Mouse (Mus musculus): ENCODE measurements at regions not wholly inside any gene's neighbourhood (a gene's known extent, or its start where the extent isn't known, plus 50 kb on each side); places are given as distances from the start of the nearest gene placed in this dataset.

DNA sequence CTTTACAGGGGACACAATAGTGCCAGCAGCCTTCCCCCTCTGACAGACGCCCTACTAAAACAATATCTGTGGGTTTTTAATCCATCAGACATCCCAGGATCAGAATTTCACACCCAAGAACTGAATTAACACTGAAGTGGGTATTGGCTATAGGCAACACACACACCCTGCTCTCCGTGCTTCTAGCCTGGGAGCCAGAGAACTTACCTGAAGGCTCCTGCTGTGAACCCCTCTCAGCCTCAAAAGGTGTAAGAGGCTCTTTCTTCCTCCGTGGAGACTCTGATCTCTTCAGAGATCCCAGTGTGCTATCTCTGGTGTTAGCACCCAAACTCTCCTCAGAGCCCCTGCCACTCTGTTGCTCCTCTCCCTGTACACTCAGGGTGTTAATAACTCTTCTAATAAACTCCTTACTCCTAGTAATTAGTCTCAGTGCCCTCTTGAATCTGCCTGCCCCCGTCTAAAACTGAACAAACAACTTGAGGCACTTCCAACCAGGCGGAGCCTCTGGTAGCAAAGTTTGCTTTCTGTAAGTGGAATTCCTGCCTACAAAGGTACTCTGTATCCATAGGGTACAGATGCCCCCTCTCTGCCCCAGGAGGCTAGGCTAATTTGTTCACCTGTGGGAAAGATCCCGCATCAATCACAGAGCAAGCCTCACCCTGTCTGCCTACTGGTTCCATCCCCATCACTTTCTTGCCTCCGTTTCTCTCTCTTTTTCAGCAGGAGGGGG lies 452.9 kb upstream of the Fam19a5 start:
- no peak for DNase-seq (ENCODE audit: low read depth)

DNA sequence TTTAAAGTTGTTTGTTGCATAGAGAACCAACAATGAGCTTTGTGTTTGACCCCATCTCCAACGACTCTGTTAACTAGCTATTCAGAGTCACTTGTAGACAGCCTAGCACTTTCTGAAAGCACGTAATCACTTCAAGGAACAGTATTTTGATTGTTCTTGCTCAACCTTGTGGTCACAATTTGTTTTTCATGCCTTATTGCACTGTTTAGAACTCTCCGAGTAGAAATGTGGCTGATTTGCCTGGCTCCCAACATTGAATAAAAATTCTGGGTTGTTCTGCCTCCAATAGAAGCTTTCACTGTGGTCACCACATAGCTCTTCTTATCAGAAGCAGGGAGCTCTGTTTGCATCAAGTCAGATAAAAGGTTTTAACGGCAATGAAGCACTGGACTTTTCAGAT lies 446.9 kb upstream of the Fam19a5 start:
- no peak for DNase-seq (ENCODE audit: low read depth)

DNA sequence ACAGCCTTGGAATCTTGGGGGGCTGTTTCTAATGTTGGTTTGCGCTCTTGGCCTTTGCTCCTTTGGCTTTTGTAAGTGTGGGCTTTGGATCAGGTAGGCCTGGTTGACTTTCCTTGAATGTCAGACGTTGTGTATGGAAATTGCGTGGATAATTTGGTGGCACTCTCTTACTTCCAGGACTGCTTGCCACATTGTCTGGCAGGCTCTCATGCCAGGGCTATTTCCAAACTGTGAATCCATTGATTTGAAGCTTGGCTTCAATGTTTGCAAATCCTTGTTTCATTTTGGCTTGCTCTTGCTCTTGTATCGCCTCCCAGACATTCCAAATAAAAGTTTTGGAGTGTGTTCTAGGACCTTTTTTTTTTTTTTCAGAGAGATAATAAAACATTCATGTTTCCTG lies 443.0 kb upstream of the Fam19a5 start:
- no peak for DNase-seq (ENCODE audit: low read depth)

DNA sequence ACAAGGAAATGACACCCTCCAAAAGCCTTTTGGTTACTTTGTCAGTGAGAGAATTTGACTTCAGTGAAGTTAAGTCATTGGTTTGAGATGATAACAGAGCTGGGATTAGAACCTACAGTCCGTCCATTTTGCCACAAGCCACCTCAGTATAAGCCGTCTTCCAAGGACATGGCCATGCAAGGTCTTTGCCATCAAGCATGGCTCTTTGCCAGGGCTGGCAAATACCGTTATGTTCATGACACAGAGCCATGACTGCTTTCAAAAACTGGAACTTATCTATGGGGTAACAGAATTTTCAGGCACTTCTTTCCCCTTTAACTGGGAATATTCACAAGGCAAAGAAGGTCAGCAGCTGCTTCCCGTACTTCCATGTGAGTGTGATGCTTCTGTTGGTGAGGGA lies 441.9 kb upstream of the Fam19a5 start:
- DNase-seq (ENCODE audit: low read depth) = no peak

DNA sequence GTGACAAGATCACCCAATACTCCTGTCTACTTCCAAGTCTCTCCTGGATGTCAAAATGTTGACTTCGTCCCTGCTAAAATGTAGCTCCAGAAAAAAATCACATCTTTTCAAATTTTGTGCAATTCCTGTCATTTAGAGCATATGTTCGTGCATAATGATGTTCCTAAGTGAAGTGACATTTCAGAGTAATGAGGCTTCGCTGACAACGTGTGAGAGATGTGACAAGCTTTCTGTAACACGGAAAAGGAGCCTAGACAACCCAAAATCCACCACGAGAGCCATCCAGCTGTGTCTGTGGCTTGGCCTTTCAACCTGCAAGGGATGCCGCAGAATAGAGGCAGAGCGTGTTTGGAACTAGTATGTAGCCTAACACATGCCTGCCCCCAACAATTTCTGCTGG lies 438.1 kb upstream of the Fam19a5 start:
- no peak for DNase-seq (ENCODE audit: low read depth)

DNA sequence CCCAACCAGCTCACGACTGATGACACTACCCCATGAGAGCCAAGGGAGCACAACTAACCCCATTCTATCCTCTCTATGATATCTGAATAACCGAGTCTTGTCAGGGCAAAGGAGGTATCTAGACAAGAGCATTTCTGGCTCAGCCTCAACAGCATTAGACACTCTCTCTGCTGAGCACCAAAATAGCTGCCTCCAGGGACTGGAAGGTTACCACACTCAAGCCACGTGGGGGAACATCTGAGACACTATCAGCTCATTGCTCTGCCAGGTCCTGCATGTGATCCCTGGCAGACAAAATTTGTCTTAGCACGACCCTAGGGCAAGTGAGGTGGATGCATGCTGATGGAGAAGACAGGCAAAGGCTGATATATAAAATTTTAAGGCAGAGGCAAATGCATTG lies 436.4 kb upstream of the Fam19a5 start:
- DNase-seq (ENCODE audit: low read depth) = no peak

DNA sequence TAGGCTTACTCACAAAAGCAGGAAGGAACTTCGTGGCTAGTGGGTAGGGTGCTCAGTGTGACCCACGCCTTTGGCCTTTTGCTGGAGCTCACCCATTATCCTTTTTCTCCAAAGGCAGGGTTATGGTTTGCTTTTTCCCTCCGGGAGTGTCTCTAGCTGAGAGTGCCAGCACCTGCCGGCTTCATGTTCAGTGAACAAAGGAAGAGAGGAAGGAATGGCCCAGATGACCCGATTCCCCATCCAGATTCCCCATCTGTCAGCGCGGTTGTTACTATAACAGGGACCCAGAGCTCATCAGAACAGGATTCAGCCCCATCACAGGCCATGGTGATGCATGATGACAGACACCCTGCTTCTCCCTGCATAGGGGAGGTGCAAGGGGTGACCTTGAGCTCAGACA lies 435.7 kb upstream of the Fam19a5 start:
- DNase-seq (ENCODE audit: low read depth) = no peak

DNA sequence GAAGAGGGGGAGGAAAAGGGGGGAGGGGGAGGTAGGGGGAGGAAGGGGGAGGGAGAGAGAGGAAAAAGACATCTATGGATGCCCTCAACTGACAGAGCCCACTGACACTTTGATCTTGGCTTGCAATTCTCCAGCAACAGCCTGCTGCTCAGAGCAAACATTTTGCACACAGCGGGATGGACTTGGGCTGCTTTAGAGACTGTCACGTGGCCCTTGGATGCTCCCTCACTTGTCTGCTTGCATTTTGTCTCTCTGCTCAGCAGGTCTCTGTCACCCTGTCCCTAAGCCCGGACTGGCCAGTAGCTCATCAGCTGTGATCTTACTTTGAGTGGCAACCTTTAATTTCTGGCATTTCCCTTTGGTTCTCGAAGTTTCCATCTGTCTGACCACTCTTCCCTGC lies 421.4 kb upstream of the Fam19a5 start:
- DNase-seq (ENCODE audit: low read depth) = no peak

DNA sequence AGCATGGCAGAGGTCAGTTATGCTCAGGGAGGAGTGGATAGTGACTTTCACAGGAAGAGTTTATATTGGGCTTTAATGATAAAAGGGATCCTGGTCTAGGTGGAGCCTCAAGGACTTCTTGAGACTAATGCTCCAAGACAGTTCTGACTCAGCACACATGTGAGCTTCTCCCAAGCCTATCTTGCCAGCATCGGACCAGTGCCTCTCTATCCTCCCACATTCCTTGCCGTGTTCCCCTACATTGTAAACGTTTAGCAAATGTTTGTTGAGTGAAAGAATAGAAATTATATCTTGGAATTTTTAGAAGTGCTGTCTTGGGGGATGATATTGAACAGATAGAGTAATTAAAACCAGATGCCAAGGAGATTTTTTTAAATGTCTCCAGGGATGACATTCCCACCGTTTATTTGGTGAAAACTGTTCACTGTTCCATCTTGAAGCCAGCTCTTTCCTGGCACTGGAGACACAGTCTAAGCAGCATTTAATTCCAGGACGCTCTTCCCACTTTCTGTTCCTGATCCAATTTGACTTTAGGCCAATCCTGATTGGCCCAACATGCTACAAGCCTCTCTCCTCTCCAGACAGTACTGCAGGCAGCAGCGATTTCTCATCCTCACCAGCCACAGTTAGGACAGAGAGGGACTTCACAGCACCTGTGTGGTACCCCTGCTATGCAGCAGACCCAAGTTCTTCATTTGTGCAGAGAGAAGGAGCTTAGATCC lies 418.5 kb upstream of the Fam19a5 start:
- no peak for DNase-seq (ENCODE audit: low read depth)

DNA sequence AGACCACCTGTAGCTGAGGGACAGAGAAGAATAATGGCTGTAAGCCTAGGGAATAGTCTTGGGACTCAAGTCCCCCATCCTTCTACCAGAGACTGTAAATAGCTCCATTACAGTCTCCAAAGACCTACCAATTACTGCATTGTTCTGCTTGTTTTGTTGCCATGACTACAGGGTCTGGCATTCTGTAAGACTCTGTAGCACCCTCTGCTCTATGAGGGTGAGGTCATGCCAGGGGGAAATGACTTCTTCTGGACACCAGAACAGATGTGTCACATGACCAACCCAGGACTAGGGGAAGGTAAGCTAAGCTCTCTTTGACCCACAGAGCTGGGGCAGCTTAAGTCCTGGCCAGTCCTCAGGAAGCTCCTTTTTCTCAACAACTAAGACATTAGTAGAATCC lies 405.2 kb upstream of the Fam19a5 start:
- no peak for DNase-seq (ENCODE audit: low read depth)

DNA sequence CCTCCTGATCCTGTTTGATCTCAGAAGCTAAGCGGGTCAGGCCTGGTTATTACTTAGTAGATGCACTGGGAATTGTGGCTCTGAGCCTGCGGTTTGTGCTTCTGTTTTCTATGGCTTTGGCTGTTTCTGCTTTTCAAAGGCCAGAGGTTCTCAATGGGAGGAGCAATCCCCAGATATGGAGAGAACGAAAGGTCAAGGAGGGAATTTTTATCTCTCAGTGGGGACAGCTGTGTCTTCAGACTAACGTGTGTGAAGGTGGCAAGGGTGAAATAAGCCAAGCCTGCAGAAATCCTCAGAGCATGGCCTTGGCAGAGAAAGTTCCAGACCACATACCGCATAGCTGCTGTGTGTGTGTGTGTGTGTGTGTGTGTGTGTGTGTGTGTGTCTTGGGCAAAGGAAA lies 375.0 kb upstream of the Fam19a5 start:
- no peak for DNase-seq (ENCODE audit: low read depth)

DNA sequence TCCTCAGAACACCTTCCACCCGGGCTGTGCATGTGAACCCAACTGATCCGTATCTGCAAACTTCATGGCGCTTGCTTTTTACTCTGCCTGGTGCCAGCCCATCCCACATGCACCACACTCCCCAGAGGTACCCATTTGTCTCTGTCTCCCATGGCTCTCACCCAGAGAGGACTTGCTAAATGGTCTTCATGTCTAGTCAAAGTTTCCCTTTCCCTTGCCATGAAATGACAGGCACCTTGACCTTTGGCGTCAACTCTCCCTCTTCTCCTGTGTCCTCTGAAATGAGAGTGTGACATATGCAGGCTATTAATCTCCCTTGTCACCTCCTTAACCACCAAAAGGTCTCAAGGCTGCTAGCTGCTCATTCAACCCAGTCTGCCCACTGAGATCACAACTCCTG lies 373.2 kb upstream of the Fam19a5 start:
- DNase-seq (ENCODE audit: low read depth) = no peak

DNA sequence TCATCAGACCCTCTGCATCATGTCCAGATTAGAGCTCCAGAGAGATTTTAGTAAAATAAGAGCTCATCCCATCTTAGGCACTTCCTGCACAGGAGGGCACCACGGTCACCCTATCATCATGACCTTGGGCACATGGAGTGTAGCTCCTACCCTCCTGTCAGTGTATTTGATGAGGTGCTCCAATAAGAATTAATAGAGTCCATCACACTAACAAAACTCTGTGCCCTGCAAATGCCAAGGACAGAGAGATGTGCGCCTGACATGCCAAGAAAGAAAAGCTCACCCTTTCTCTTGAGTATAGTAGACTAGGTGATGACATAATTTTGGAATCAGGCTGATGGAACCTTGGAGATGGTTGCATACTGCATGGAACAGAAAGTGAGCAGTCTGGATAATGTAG lies 371.0 kb upstream of the Fam19a5 start:
- DNase-seq (ENCODE audit: low read depth) = no peak

DNA sequence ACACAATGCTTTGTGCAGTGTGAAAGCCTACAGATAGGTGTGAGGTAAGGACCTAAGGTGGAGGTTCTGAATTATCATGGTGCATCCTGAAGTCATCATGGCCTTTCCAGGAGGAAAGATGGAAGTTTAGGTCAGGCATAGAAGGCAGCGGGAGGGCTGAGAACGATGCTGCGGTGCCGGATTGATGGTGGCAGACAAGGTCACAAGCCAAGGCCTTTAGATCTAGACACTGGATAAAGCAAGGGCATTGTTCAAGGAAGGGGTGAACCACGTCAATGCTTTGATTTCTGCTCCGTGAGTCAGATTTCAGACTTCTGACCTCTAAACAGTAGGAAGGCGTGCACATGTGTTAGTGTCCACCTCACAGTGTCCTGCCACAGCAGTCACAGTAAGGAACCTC lies 365.5 kb upstream of the Fam19a5 start:
- no peak for DNase-seq (ENCODE audit: low read depth)

DNA sequence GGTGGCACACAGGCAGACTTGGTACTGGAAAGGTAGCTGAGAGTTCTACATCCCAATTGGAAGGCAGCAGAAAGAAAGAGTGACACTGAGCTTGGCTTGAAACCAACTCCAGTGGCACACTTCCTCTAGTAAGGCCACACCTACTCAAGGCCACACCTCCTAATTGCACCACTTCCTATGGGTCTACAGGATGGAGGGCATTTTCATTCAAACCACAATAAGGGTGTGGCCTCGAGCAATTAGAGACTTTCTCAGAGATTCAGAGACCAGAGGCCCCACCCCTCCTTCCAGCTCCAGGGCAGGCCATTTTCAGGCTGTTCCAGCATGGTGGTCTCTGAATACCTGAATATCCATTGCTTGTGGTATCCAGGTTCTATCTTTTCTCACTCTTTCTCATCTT lies 363.3 kb upstream of the Fam19a5 start:
- DNase-seq (ENCODE audit: low read depth) = no peak

DNA sequence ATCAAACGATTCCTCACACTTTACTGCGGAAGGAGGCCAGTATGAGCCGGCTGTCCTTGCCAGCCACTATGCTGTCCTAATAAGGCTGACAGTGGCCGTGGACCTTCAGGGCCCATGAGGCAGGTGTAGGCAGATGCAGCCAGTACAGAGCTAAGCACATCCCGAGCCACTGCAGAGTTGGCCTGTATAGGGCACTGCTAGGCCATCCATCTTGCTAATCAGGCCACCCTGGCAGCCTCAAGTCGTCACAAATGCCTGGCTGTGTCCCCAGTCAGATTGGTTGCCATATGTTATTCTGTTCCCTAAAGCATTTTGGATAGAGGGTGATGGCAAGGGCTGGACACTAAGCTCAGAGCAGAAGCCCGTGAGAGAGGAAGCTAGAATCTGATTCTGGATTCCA lies 359.9 kb upstream of the Fam19a5 start:
- no peak for DNase-seq (ENCODE audit: low read depth)

DNA sequence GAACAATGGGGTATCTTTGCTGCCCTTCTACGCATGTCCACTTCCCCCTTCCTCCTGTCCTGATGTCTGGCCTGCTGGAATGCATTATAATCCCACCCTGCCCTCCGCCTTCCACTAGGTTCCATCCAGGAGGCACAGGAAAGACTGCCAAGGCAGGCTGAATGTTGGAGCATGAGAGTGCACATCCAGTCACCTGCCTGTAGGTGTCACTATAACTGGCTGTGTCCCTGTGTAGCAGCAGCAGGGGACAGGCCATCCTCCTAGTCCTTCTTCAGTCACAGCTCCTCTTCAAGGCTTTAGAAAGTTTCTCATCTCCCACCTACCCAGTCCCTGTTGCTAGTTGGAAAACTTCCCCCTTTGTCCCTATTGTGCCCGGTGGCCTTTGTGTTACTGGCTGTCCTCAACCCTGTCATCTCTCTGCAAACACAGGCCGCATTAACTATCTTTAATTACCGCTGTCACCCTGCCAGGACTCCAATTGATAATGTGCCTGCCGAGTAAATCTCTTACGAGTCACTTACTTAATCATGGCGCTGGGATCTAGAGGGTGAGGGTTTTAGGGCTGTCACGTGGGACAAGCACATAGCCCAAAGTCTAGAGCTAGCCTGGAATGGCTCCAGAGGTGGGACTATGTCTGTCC lies 355.2 kb upstream of the Fam19a5 start:
- no peak for DNase-seq (ENCODE audit: low read depth)

DNA sequence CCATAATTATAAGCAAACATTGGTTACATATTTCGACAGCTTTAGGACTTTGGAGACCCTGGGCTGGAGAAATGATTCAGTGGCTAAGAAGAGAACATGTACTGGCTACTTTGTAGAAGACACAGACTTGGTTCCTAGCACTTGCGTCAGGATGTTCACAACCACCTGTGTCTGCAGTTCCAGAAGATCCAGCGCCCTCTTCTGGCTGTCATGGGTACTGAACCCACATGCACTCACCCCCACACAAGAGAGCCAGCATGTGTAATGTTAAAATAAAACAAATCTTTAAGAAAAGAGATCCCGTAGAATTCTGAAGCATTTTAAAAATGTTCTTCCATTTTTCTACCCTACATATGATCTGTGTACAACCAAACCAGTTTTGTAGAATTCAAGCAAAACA lies 352.2 kb upstream of the Fam19a5 start:
- no peak for DNase-seq (ENCODE audit: low read depth)

DNA sequence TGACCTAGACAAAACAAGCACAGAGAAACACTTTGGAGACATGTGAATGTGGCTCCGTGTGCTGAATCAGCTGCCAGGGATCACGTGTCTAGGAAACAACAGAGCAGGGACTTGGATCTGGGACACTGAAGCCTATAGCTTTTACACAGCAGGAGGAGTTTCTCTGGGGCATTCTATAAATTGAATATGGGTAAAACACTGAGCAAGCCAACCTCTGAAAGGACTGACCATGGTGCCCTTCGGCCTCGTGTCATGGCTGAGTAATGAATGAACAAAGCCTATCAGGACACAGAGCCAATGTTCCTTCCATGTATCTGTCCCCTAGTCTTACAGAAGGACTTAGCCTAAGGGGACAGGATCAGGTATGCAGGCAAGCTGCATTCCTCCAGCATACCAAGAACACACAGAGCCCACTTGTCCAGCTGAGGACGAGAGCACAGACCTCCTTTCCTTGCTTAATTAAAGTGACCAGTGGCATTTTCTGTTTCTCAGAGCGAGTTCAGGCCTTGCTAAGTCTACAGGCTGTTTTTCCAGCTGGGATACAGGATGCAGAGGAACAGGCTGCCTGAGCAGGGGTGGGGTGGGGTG lies 347.7 kb upstream of the Fam19a5 start:
- DNase-seq (ENCODE audit: low read depth) = no peak

DNA sequence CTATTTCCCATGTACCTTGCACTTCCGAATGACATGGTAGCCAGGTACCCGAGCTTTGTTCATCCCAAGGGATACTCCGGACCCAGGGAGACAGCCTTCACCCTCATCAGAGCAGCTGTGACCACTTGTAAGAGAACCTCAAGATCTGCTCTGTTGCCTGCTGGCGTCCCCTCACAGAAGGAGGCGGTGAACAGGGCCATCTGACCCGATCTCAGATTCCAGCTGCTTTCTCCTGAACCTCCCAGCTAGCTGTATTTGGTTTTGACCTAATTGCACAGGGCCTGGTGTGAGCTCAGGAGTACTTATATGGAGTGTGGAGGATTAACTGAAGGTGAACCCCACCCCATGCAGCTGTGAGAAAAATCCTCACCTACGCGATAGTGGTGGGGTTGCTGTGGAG lies 344.5 kb upstream of the Fam19a5 start:
- no peak for DNase-seq (ENCODE audit: low read depth)

DNA sequence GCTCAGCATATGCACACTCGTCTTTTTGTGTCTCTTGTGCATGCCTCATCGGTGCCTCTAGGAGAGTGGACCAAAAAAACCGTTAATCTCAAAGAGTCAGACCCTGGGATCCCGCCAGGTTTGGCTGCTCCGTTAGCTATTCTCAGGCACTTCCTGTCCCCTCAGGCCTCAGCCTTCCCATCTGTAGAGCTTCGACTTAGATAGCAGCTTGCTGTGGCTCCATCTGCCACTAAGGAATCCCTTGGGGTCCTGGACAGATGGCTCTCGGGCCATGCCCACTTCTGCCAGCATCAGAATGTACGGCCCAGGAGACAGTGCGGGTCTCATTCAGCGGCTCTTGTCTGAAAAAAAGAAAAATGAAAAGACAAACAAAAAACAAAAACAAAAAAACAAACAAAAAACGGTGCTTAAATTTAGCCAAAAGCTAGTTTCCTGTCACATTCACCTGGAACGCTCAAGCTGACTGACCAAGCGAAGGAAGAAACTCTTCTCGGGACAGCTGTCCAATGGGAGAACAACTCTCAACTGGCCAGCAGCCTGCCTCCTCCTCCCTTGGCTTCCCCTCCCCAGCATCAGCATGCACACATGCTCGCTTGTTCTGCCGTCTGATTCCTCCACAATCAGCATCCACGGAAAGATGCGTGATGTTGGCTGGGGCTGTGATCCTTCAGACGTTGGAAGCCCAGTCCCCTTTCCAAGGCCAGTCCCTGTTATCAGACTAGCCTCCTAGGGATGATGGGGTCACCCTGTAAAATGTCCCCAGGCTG lies 343.6 kb upstream of the Fam19a5 start:
- DNase-seq (ENCODE audit: low read depth) = no peak

DNA sequence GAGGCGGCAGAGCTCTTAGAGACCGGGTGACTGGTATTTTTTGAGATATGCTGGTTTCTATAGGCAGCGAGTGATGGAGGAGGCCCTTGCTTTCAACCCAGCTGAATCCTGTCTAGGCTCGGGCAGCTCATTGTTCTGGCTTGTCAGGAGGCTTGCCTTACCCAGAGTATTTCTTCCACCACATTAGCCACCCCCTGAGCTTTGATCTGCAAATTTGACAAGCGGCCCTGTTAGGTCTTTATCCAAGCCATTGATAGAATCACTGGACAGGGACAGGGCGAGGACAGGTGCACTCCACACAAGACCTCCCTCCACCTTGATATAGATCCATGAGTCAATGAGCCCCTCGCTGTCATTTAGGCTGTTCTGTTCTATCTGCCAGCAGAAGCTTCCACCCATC lies 343.0 kb upstream of the Fam19a5 start:
- no peak for DNase-seq (ENCODE audit: low read depth)
